Mouse (Mus musculus): Measurements from ENCODE around the gene Ttll7. TPM values are rescaled to one million over a fixed set of nuclear protein-coding genes. Genes with fewer than 3 reads are reported as not detected.

The Ttll7 gene
- polyA plus RNA-seq, 1 experiment from 2014 or later = 1.8 TPM

DNA sequence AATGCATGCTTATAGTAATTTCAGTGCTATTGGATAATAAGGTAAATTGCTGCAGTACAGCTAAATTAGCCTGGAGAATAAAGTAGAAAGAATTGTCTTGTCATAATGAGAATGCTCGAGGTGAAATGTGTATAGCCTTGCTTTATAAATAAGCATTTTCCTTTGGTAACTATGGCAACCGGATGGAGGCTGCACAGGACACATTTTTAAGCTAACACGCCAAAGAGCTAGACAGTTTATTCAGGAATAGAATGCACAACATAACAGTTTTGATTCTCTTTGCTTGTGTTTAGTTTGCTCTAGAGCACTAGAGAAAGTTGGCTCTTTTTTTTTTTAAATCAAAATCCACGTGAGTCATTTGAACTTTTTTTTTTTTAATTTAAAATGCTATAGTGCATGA is 49.6 kb downstream of the Ttll7 start:
- WGBS = 78% methylated on average over 4 of the region's 4 CpGs
- H3K27ac ChIP-seq (ENCODE audit: low read length) = no peak overlapping the region
- H3K4me1 ChIP-seq (ENCODE audit: insufficient read depth, low read length) = no peaks in the 10 kb centered on the region
- H3K9me3 ChIP-seq (ENCODE audit: low read length) = no peaks in the 10 kb centered on the region
- ATAC-seq (ENCODE audit: low FRiP score, low TSS enrichment) = no peak
- H3K4me2 ChIP-seq (replicated peaks; ENCODE audit: low read depth, low read length) = no peak overlapping the region
- H3K27me3 ChIP-seq (ENCODE audit: insufficient read depth, low read length) = no peaks in the 10 kb centered on the region
- H3K9ac ChIP-seq (replicated peaks; ENCODE audit: low read length) = no peak overlapping the region
- H3K36me3 ChIP-seq (ENCODE audit: insufficient read depth, low read length) = no peaks in the 10 kb centered on the region
- H3K4me3 ChIP-seq (ENCODE audit: low read length) = no peak overlapping the region

GRCm38 (mm10) chr3:146905606-146906005 is 53.4 kb downstream of the Ttll7 start:
- 89% methylated on average over 3 of the region's 3 CpGs for WGBS
- Histone ChIP-seq H3K4me1 (ENCODE audit: insufficient read depth, low read length) (no peaks in the 10 kb centered on the region), H3K27ac (ENCODE audit: low read length) (no peak overlapping the region), H3K27me3 (ENCODE audit: insufficient read depth, low read length) (no peaks in the 10 kb centered on the region), H3K4me2 (replicated peaks; ENCODE audit: low read depth, low read length) (no peak overlapping the region), H3K36me3 (ENCODE audit: insufficient read depth, low read length) (no peaks in the 10 kb centered on the region), H3K9ac (replicated peaks; ENCODE audit: low read length) (no peak overlapping the region), H3K9me3 (ENCODE audit: low read length) (no peaks in the 10 kb centered on the region), H3K4me3 (ENCODE audit: low read length) (no peak overlapping the region)
- ATAC-seq (ENCODE audit: low FRiP score, low TSS enrichment) = no peak

DNA sequence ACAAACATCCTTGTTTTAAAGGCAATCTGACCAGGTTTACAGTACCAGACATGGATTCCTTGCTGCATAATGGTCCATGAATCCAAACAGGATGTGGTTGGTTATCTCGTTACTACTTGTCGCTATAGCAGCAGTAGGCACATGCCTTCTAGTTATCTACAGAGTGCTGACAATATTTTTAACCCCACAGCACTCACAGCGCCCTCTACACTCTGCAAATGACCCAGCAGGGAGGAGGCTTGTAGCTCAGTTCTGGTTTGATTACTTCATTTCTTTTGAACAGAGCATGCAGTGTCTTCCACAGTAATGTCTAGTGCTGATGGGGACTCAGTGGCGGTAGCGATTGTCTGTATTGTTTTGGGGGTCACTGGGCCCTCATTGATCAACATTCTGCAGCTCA is 56.8 kb downstream of the Ttll7 start:
- H3K27ac ChIP-seq (ENCODE audit: low read length) = no peak overlapping the region
- no peak for ATAC-seq (ENCODE audit: low FRiP score, low TSS enrichment)
- H3K36me3 ChIP-seq (ENCODE audit: insufficient read depth, low read length) = no peaks in the 10 kb centered on the region
- H3K9ac ChIP-seq (replicated peaks; ENCODE audit: low read length) = no peak overlapping the region
- WGBS = 86% methylated on average over 5 of the region's 5 CpGs
- no peaks in the 10 kb centered on the region for H3K27me3 ChIP-seq (ENCODE audit: insufficient read depth, low read length)
- H3K4me3 ChIP-seq (ENCODE audit: low read length) = no peak overlapping the region
- H3K9me3 ChIP-seq (ENCODE audit: low read length) = no peaks in the 10 kb centered on the region
- H3K4me2 ChIP-seq (replicated peaks; ENCODE audit: low read depth, low read length) = no peak overlapping the region
- H3K4me1 ChIP-seq (ENCODE audit: insufficient read depth, low read length) = no peaks in the 10 kb centered on the region

DNA sequence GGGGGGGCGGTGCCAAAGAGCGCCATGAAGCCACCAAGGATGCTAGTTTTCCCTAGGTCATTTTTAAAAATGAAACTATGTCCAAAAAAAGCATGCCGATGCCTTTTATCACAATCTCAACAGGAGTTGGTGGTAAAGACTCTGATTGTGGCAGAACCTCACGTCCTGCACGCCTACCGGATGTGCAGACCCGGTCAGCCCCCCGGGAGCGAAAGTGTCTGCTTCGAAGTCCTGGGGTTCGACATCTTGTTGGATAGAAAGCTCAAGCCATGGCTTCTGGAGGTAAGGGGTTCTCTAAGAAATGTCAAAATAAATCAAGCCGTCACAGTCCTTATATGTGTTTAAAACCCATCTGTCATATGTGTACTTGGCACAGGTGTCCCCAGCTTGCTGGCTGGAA is 60.9 kb downstream of the Ttll7 start:
- Histone ChIP-seq H3K9me3 (ENCODE audit: low read length) (no peaks in the 10 kb centered on the region), H3K27ac (ENCODE audit: low read length) (no peak overlapping the region), H3K9ac (replicated peaks; ENCODE audit: low read length) (no peak overlapping the region), H3K4me2 (replicated peaks; ENCODE audit: low read depth, low read length) (no peak overlapping the region), H3K27me3 (ENCODE audit: insufficient read depth, low read length) (no peaks in the 10 kb centered on the region), H3K36me3 (ENCODE audit: insufficient read depth, low read length) (no peaks in the 10 kb centered on the region), H3K4me1 (ENCODE audit: insufficient read depth, low read length) (no peaks in the 10 kb centered on the region), H3K4me3 (ENCODE audit: low read length) (no peak overlapping the region)
- 88% methylated on average over 12 of the region's 12 CpGs for WGBS
- ATAC-seq (ENCODE audit: low FRiP score, low TSS enrichment) = no peak

DNA sequence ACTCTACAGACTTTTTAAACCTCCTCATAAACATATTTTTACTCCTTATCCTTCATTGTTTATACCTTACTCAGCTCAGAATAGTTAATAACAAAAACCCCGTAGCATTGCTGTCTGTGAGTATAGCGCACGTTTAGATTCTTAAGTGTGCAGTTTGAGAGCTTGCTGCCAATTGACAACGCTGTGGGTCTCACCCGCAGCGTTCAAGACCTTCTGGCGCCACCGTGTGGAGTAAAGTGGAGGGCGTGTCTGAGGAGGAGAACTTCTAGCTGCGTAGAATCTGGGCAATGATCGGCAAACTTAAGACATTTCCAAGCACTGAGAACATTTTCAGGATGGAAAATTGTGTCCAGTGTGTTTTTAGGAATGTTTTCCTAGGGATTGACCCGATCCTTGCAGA is 62.6 kb downstream of the Ttll7 start:
- Histone ChIP-seq H3K4me1 (ENCODE audit: insufficient read depth, low read length) (no peaks in the 10 kb centered on the region), H3K9me3 (ENCODE audit: low read length) (no peaks in the 10 kb centered on the region), H3K9ac (replicated peaks; ENCODE audit: low read length) (no peak overlapping the region), H3K4me2 (replicated peaks; ENCODE audit: low read depth, low read length) (no peak overlapping the region), H3K27ac (ENCODE audit: low read length) (no peak overlapping the region), H3K4me3 (ENCODE audit: low read length) (no peak overlapping the region), H3K36me3 (ENCODE audit: insufficient read depth, low read length) (no peaks in the 10 kb centered on the region), H3K27me3 (ENCODE audit: insufficient read depth, low read length) (no peaks in the 10 kb centered on the region)
- ATAC-seq (ENCODE audit: low FRiP score, low TSS enrichment) = peak; percentile 59; the same call in 1 of the 2 replicates
- WGBS = 9% methylated on average over 12 of the region's 12 CpGs

DNA sequence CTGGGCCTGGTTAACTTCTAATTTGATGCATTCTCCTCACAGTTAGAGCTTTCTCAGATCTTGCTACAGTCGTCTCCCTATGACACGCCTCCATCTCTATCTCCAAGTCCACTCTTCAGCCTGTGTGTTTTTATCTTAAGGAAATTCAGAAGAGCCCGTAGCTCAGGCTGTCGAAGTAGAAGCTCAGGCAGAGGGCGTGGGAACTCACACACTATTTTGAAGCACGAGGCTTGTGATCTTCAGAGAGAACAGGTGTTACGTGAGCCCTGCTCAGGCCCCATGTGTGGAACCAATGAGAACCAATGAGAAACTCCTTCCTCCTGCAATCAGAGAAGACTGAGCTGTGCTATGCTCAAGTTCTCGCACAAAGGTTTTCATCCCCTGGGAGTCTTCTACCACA is 65.7 kb downstream of the Ttll7 start:
- Histone ChIP-seq H3K9ac (replicated peaks; ENCODE audit: low read length) (no peak overlapping the region), H3K9me3 (ENCODE audit: low read length) (no peaks in the 10 kb centered on the region), H3K36me3 (ENCODE audit: insufficient read depth, low read length) (no peaks in the 10 kb centered on the region), H3K27ac (ENCODE audit: low read length) (no peak overlapping the region), H3K4me2 (replicated peaks; ENCODE audit: low read depth, low read length) (no peak overlapping the region), H3K27me3 (ENCODE audit: insufficient read depth, low read length) (no peaks in the 10 kb centered on the region), H3K4me3 (ENCODE audit: low read length) (no peak overlapping the region), H3K4me1 (ENCODE audit: insufficient read depth, low read length) (no peaks in the 10 kb centered on the region)
- ATAC-seq (ENCODE audit: low FRiP score, low TSS enrichment) = no peak
- WGBS = 57% methylated on average over 8 of the region's 8 CpGs

DNA sequence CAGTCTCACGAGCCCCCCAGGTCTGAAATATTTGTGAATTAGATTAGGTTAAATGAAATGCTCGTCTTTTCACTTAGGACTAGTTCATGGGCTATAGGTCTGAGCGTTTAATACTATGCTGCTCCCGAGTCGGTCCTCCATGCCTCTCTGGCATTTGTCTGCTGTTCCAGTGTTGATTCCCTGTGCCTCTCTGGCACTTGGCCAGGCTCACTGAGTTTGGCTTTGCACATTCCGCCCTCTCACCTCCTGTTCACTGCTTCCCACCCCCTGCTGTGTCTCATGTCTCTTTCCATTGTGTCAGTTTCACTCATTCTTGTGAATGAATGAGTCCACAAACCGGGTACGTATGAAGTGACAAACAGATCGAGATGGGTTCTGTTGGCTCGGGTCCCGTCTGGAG is 66.2 kb downstream of the Ttll7 start:
- no peaks in the 10 kb centered on the region for H3K4me1 ChIP-seq (ENCODE audit: insufficient read depth, low read length)
- H3K4me2 ChIP-seq (replicated peaks; ENCODE audit: low read depth, low read length) = no peak overlapping the region
- ATAC-seq (ENCODE audit: low FRiP score, low TSS enrichment) = no peak
- H3K9ac ChIP-seq (replicated peaks; ENCODE audit: low read length) = no peak overlapping the region
- H3K36me3 ChIP-seq (ENCODE audit: insufficient read depth, low read length) = no peaks in the 10 kb centered on the region
- H3K27me3 ChIP-seq (ENCODE audit: insufficient read depth, low read length) = no peaks in the 10 kb centered on the region
- no peak overlapping the region for H3K4me3 ChIP-seq (ENCODE audit: low read length)
- 82% methylated on average over 11 of the region's 11 CpGs for WGBS
- no peak overlapping the region for H3K27ac ChIP-seq (ENCODE audit: low read length)
- no peaks in the 10 kb centered on the region for H3K9me3 ChIP-seq (ENCODE audit: low read length)

GRCm38 (mm10) chr3:146927311-146928015 is 75.3 kb downstream of the Ttll7 start:
- Histone ChIP-seq H3K4me3 (ENCODE audit: low read length) (no peak overlapping the region), H3K9me3 (ENCODE audit: low read length) (no peaks in the 10 kb centered on the region), H3K4me1 (ENCODE audit: insufficient read depth, low read length) (no peaks in the 10 kb centered on the region), H3K27ac (ENCODE audit: low read length) (no peak overlapping the region), H3K9ac (replicated peaks; ENCODE audit: low read length) (no peak overlapping the region), H3K27me3 (ENCODE audit: insufficient read depth, low read length) (no peaks in the 10 kb centered on the region), H3K36me3 (ENCODE audit: insufficient read depth, low read length) (no peaks in the 10 kb centered on the region), H3K4me2 (replicated peaks; ENCODE audit: low read depth, low read length) (no peak overlapping the region)
- ATAC-seq (ENCODE audit: low FRiP score, low TSS enrichment) = no peak
- WGBS = 84% methylated on average over 6 of the region's 6 CpGs

DNA sequence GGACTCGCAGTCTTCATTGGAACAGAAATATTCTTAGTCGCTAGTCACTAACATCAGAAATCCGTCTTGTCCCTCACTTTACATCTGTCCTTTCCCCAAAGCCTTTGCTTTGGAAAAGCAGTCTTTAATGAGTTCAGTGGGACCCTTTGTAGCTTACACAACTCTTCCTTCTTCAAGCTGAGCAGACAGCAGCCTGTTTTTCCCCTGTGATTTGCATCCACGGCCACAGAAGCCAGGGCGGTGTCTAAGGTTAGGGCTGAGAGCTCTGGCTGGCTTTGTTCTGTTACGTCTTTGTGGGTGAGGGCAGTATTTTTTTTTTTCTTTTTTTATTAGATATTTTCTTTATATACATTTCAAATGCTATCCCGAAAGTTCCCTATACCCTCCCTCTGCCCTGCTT is 76.0 kb downstream of the Ttll7 start:
- Histone ChIP-seq H3K4me2 (replicated peaks; ENCODE audit: low read depth, low read length) (no peak overlapping the region), H3K4me1 (ENCODE audit: insufficient read depth, low read length) (no peaks in the 10 kb centered on the region), H3K9ac (replicated peaks; ENCODE audit: low read length) (no peak overlapping the region), H3K27me3 (ENCODE audit: insufficient read depth, low read length) (no peaks in the 10 kb centered on the region), H3K36me3 (ENCODE audit: insufficient read depth, low read length) (no peaks in the 10 kb centered on the region), H3K9me3 (ENCODE audit: low read length) (no peaks in the 10 kb centered on the region), H3K27ac (ENCODE audit: low read length) (no peak overlapping the region), H3K4me3 (ENCODE audit: low read length) (no peak overlapping the region)
- 89% methylated on average over 7 of the region's 7 CpGs for WGBS
- ATAC-seq (ENCODE audit: low FRiP score, low TSS enrichment) = no peak

- no peak overlapping the region for H3K4me3 ChIP-seq (ENCODE audit: low read length)
- no peaks in the 10 kb centered on the region for H3K27me3 ChIP-seq (ENCODE audit: insufficient read depth, low read length)
- WGBS = 59% methylated on average over 5 of the region's 5 CpGs
- no peaks in the 10 kb centered on the region for H3K4me1 ChIP-seq (ENCODE audit: insufficient read depth, low read length)
- H3K4me2 ChIP-seq (replicated peaks; ENCODE audit: low read depth, low read length) = no peak overlapping the region
- ATAC-seq (ENCODE audit: low FRiP score, low TSS enrichment) = no peak
- no peak overlapping the region for H3K9ac ChIP-seq (replicated peaks; ENCODE audit: low read length)
- H3K27ac ChIP-seq (ENCODE audit: low read length) = no peak overlapping the region
- no peaks in the 10 kb centered on the region for H3K36me3 ChIP-seq (ENCODE audit: insufficient read depth, low read length)
- H3K9me3 ChIP-seq (ENCODE audit: low read length) = no peaks in the 10 kb centered on the region
Observed at GRCm38 (mm10) chr3:146929011-146929410, 76.8 kb downstream of the Ttll7 start.
